ENCODE assay signal across 9 mouse cellular contexts in genomic region chr13:90359861-90360601, GRCm38 (mm10).
DNase-seq lines count a peak whose midpoint lies in the region; ATAC-seq and TF ChIP-seq lines count a peak whose summit lies in the region.
"Had no signal": no experiment of that assay in that cellular context is flagged by ENCODE, and none has a peak within 500 bp of the region (broad histone marks: within the 10 kb centered on the region; RNA-seq: fewer than 3 reads in every experiment).

No protein-coding gene starts in this region.

- H3K4me1 ChIP-seq in embryonic fibroblast, embryonic 13.5 days (ENCODE audit: control insufficient read depth, insufficient read depth, low read length), result peaks cover 5% of the 10 kb centered on the region
- H3K4me1 ChIP-seq in lung, embryonic 16.5 days (replicated peaks; ENCODE audit: control insufficient read depth, insufficient read depth, low read length), result peaks cover 11% of the 10 kb centered on the region

- H3K9ac ChIP-seq in lung, embryonic 16.5 days (ENCODE audit: low read length), result no peak overlapping the region
- H3K9ac ChIP-seq: neural tube, embryonic 13.5 days had no signal

- peak overlapping the region; percentile 62 for H3K27ac ChIP-seq in embryonic fibroblast, embryonic 13.5 days (ENCODE audit: insufficient read depth, low read length)
- peak overlapping the region; percentile 27; the same call in 1 of the 2 replicates for H3K27ac ChIP-seq in lung, embryonic 16.5 days (ENCODE audit: low read length)
- H3K27ac ChIP-seq in left cerebral cortex, adult 2 months, result no peak overlapping the region
- H3K27ac ChIP-seq: neural tube, embryonic 13.5 days had no signal

- no peaks in the 10 kb centered on the region for H3K9me3 ChIP-seq in lung, embryonic 16.5 days (ENCODE audit: control insufficient read depth, low read length)
- H3K9me3 ChIP-seq: neural tube, embryonic 13.5 days had no signal

- no peak for TF ChIP-seq POLR2A in embryonic fibroblast, embryonic 13.5 days (IDR thresholded peaks at IDR 0.05; ENCODE audit: low read depth, low read length)

- 23% methylated on average over 10 of the region's 10 CpGs for WGBS in lung, embryonic 16.5 days

- TF ChIP-seq CTCF in embryonic fibroblast, embryonic 13.5 days (IDR thresholded peaks at IDR 0.05; ENCODE audit: borderline replicate concordance, insufficient read depth, low read length), result no peak
- TF ChIP-seq CTCF in left cerebral cortex, adult 2 months (IDR thresholded peaks at IDR 0.05), result no peak

- intact Hi-C loops in heart, postnatal 10 days (cut with DNase I), result no loop called here
- intact Hi-C loops in left cerebral cortex, adult 2 months (cut with DNase I), result no loop called here

- peak; percentile 9 for DNase-seq in adrenal gland, postnatal 10 days
- DNase-seq in adrenal gland, postnatal 36 days, result no peak
- peak; percentile 55 to 62 for DNase-seq in heart, postnatal 10 days
- DNase-seq in right cerebral cortex, postnatal 10 days (ENCODE audit: low spot score in 2 of 2), result no peak
- DNase-seq in spleen, adult 18-20 months, result no peak
- DNase-seq in left cerebral cortex, adult 2 months (ENCODE audit: extremely low spot score in 1 of 2, low spot score in 2 of 2), result no peak

- no peak overlapping the region for H3K4me3 ChIP-seq in embryonic fibroblast, embryonic 13.5 days (ENCODE audit: insufficient read depth, low read length)
- no peak overlapping the region for H3K4me3 ChIP-seq in lung, embryonic 16.5 days (ENCODE audit: low read length)
- no peak overlapping the region for H3K4me3 ChIP-seq in left cerebral cortex, adult 2 months
- H3K4me3 ChIP-seq: neural tube, embryonic 13.5 days had no signal

- peak overlapping the region; percentile 17 for H3K4me2 ChIP-seq in lung, embryonic 16.5 days (ENCODE audit: low read depth, low read length)
- H3K4me2 ChIP-seq: neural tube, embryonic 13.5 days had no signal

- ATAC-seq in lung, embryonic 16.5 days (ENCODE audit: low read depth), result peak; percentile 79

- no peaks in the 10 kb centered on the region for H3K36me3 ChIP-seq in lung, embryonic 16.5 days (ENCODE audit: control insufficient read depth, insufficient read depth, low read length)
- H3K36me3 ChIP-seq: neural tube, embryonic 13.5 days had no signal

- no peaks in the 10 kb centered on the region for H3K27me3 ChIP-seq in lung, embryonic 16.5 days (ENCODE audit: control insufficient read depth, insufficient read depth, low read depth, low read length)
- H3K27me3 ChIP-seq: neural tube, embryonic 13.5 days had no signal

Comparison
In these comparisons a context has a peak if more than half of its experiments do, and no peak if none do; other contexts are left out.
1. DNase-seq: peak in adrenal gland, postnatal 10 days (single experiment) and heart, postnatal 10 days (2 of 2); none in adrenal gland, postnatal 36 days (0 of 2), right cerebral cortex, postnatal 10 days (0 of 2), spleen, adult 18-20 months (0 of 2) and left cerebral cortex, adult 2 months (0 of 2).